Mouse (Mus musculus): ENCODE measurements around the gene Tnc.

- TF ChIP-seq CTCF (conservative IDR thresholded peaks at IDR 0.05; ENCODE audit: low read length) (no peak), NANOG (IDR thresholded peaks at IDR 0.05; ENCODE audit: borderline replicate concordance, low read length) (no peak)
Observed at GRCm38 (mm10) chr4:63935960-63936359, 110.9 kb downstream of the Tnc start.

Data from E14TG2a.4 (cell line).